ENCODE assay signal across 9 mouse cellular contexts in genomic region chr8:83921558-83921957, GRCm38 (mm10). TPM values are rescaled to one million over a fixed set of nuclear protein-coding genes. Genes with fewer than 3 reads are reported as not detected.
A peak's percentile ranks its signal among the peaks of the same experiment; 100 is the strongest.
DNase-seq lines count a peak whose midpoint lies in the region; ATAC-seq and TF ChIP-seq lines count a peak whose summit lies in the region.
"Had no signal": no experiment of that assay in that cellular context is flagged by ENCODE, and none has a peak within 500 bp of the region (broad histone marks: within the 10 kb centered on the region; RNA-seq: fewer than 3 reads in every experiment).

No protein-coding gene starts in this region.

- no peak overlapping the region for H3K4me3 ChIP-seq in heart, embryonic 11.5 days (ENCODE audit: low read depth, low read length)
- no peak overlapping the region for H3K4me3 ChIP-seq in embryonic facial prominence, embryonic 10.5 days
- no peak overlapping the region for H3K4me3 ChIP-seq in hindbrain, embryonic 16.5 days (ENCODE audit: low read length)
- H3K4me3 ChIP-seq in midbrain, embryonic 14.5 days (replicated peaks; ENCODE audit: low read depth, low read length): no peak overlapping the region
- H3K4me3 ChIP-seq in spleen, adult 2 months (ENCODE audit: extremely low read depth, insufficient read depth, insufficient read length): no peak overlapping the region
- H3K4me3 ChIP-seq: lung, embryonic 15.5 days had no signal

- peaks cover 7% of the 10 kb centered on the region for H3K36me3 ChIP-seq in heart, embryonic 11.5 days (ENCODE audit: control insufficient read depth, insufficient read depth, low read length)
- H3K36me3 ChIP-seq in embryonic facial prominence, embryonic 10.5 days (replicated peaks): peaks cover 87% of the 10 kb centered on the region
- H3K36me3 ChIP-seq in hindbrain, embryonic 16.5 days (ENCODE audit: control insufficient read depth, insufficient read depth, low read length): peaks cover 39% of the 10 kb centered on the region
- H3K36me3 ChIP-seq in midbrain, embryonic 14.5 days (ENCODE audit: control insufficient read depth, insufficient read depth, low read length): peaks cover 71% of the 10 kb centered on the region
- no peaks in the 10 kb centered on the region for H3K36me3 ChIP-seq in spleen, adult 2 months (ENCODE audit: control insufficient read depth, insufficient read depth, low read length)

- H3K9ac ChIP-seq in heart, embryonic 11.5 days (ENCODE audit: low read depth, low read length): no peak overlapping the region
- no peak overlapping the region for H3K9ac ChIP-seq in hindbrain, embryonic 16.5 days (ENCODE audit: low read depth, low read length)
- H3K9ac ChIP-seq in midbrain, embryonic 14.5 days (replicated peaks; ENCODE audit: low read length): no peak overlapping the region
- H3K9ac ChIP-seq: lung, embryonic 15.5 days had no signal

- H3K4me2 ChIP-seq in heart, embryonic 11.5 days: no peak overlapping the region
- H3K4me2 ChIP-seq in hindbrain, embryonic 16.5 days (ENCODE audit: low read length): no peak overlapping the region
- H3K4me2 ChIP-seq in midbrain, embryonic 14.5 days (ENCODE audit: low read length): no peak overlapping the region
- H3K4me2 ChIP-seq: lung, embryonic 15.5 days had no signal

- 67% methylated on average over 3 of the region's 3 CpGs for WGBS in heart, embryonic 11.5 days (ENCODE audit: insufficient replicate concordance)
- WGBS in embryonic facial prominence, embryonic 10.5 days: 75% methylated on average over 3 of the region's 3 CpGs
- WGBS in hindbrain, embryonic 16.5 days: 72% methylated on average over 3 of the region's 3 CpGs
- 70% methylated on average over 3 of the region's 3 CpGs for WGBS in midbrain, embryonic 14.5 days
- WGBS in spleen, adult 2 months: 78% methylated on average over 3 of the region's 3 CpGs

- intact Hi-C loops in left cerebral cortex, postnatal 10 days (cut with DNase I): no loop called here

- H3K27ac ChIP-seq in heart, embryonic 11.5 days (ENCODE audit: low read depth, low read length): no peak overlapping the region
- H3K27ac ChIP-seq in embryonic facial prominence, embryonic 10.5 days (replicated peaks): no peak overlapping the region
- H3K27ac ChIP-seq in hindbrain, embryonic 16.5 days (ENCODE audit: low read depth, low read length): no peak overlapping the region
- H3K27ac ChIP-seq in midbrain, embryonic 14.5 days (replicated peaks; ENCODE audit: low read depth, low read length): no peak overlapping the region
- no peak overlapping the region for H3K27ac ChIP-seq in spleen, adult 2 months (ENCODE audit: insufficient read depth, low read length)
- H3K27ac ChIP-seq: lung, embryonic 15.5 days had no signal

- no peak for ATAC-seq in heart, embryonic 11.5 days (replicated peaks; ENCODE audit: insufficient number of reproducible peaks, low FRiP score, low TSS enrichment)
- 0 out of 2 replicates have a peak, but pooled peaks have one; percentile 29 for ATAC-seq in hindbrain, embryonic 16.5 days
- peak; percentile 14; the same call in 1 of the 2 replicates for ATAC-seq in midbrain, embryonic 14.5 days (ENCODE audit: low FRiP score, low TSS enrichment)

- peak; percentile 40; the same call in 1 of the 2 replicates for TF ChIP-seq CTCF in spleen, adult 2 months (IDR thresholded peaks at IDR 0.05; ENCODE audit: extremely low read depth, insufficient read depth, insufficient read length, insufficient replicate concordance)

- no peaks in the 10 kb centered on the region for H3K27me3 ChIP-seq in heart, embryonic 11.5 days (ENCODE audit: control insufficient read depth, insufficient read depth, low read length)
- H3K27me3 ChIP-seq in embryonic facial prominence, embryonic 10.5 days (replicated peaks; ENCODE audit: low read depth, poor library complexity, severe bottlenecking): no peaks in the 10 kb centered on the region
- no peaks in the 10 kb centered on the region for H3K27me3 ChIP-seq in hindbrain, embryonic 16.5 days (replicated peaks; ENCODE audit: control insufficient read depth, insufficient read depth, low read length)
- no peaks in the 10 kb centered on the region for H3K27me3 ChIP-seq in midbrain, embryonic 14.5 days (ENCODE audit: control insufficient read depth, insufficient read depth, low read length)
- H3K27me3 ChIP-seq in spleen, adult 2 months (ENCODE audit: control insufficient read depth, insufficient read depth, low read length): no peaks in the 10 kb centered on the region
- H3K27me3 ChIP-seq: lung, embryonic 15.5 days had no signal

- H3K9me3 ChIP-seq in heart, embryonic 11.5 days (replicated peaks; ENCODE audit: control insufficient read depth, low read length): no peaks in the 10 kb centered on the region
- H3K9me3 ChIP-seq in embryonic facial prominence, embryonic 10.5 days: no peaks in the 10 kb centered on the region
- no peaks in the 10 kb centered on the region for H3K9me3 ChIP-seq in hindbrain, embryonic 16.5 days (ENCODE audit: control insufficient read depth, low read length)
- no peaks in the 10 kb centered on the region for H3K9me3 ChIP-seq in midbrain, embryonic 14.5 days (ENCODE audit: control insufficient read depth, low read length)
- H3K9me3 ChIP-seq: lung, embryonic 15.5 days had no signal

- no peak for TF ChIP-seq POLR2A in spleen, adult 2 months (IDR thresholded peaks at IDR 0.05; ENCODE audit: low read depth, low read length)

- H3K4me1 ChIP-seq in heart, embryonic 11.5 days (ENCODE audit: control insufficient read depth, insufficient read depth, low read length): peaks cover 7% of the 10 kb centered on the region; the same call in 1 of the 2 replicates
- H3K4me1 ChIP-seq in embryonic facial prominence, embryonic 10.5 days: no peaks in the 10 kb centered on the region
- H3K4me1 ChIP-seq in hindbrain, embryonic 16.5 days (ENCODE audit: control insufficient read depth, insufficient read depth, low read depth, low read length): no peaks in the 10 kb centered on the region
- no peaks in the 10 kb centered on the region for H3K4me1 ChIP-seq in midbrain, embryonic 14.5 days (ENCODE audit: control insufficient read depth, insufficient read depth, low read length)
- H3K4me1 ChIP-seq in spleen, adult 2 months (ENCODE audit: control insufficient read depth, insufficient read depth, insufficient read length): no peaks in the 10 kb centered on the region
- H3K4me1 ChIP-seq: lung, embryonic 15.5 days had no signal

- peak; percentile 54 to 92 for DNase-seq in heart, adult 18-20 months
- DNase-seq in adrenal gland, postnatal 36 days: peak; percentile 81 to 84
- DNase-seq in embryonic facial prominence, embryonic 10.5 days (ENCODE audit: low spot score): peak; percentile 79
- DNase-seq in left cerebral cortex, postnatal 10 days (ENCODE audit: extremely low spot score in 1 of 2, low spot score in 2 of 2): peak; percentile 78 to 84
- DNase-seq in midbrain, embryonic 14.5 days: peak; percentile 91
- DNase-seq in spleen, adult 2 months (ENCODE audit: low read depth in 1 of 2, low spot score in 2 of 2): peak; percentile 48 to 61

RNA-seq across cellular contexts. Expression of gene Adgrl1, which starts 21.7 kb away (rescaled TPM):
- total RNA-seq in heart, adult 18-20 months (2021): 10 to 100 TPM in 1 of 2 experiments, 1 to 10 TPM in 1; 9.9 to 10.9 TPM
- polyA plus RNA-seq in heart, embryonic 11.5 days (2014; fragmentation: Nextera tagmentation; extraction: Ambion mirVana): 10.2 and 13.5 TPM in 2 replicates
- total RNA-seq in adrenal gland, postnatal 36 days (2021): 10 to 100 TPM; 62.4 to 73.4 TPM
- 12.4 and 13.9 TPM in 2 replicates for polyA plus RNA-seq in embryonic facial prominence, embryonic 10.5 days (2016; fragmentation: Nextera tagmentation; extraction: Ambion mirVana)
- polyA plus RNA-seq in hindbrain, embryonic 16.5 days (2015; fragmentation: Nextera tagmentation; extraction: Ambion mirVana): 50.9 and 53.0 TPM in 2 replicates
- total RNA-seq in left cerebral cortex, postnatal 10 days (2021): 100 to 1,000 TPM; 445 to 464 TPM
- 77.2 and 92.7 TPM in 2 replicates for polyA plus RNA-seq in midbrain, embryonic 14.5 days (2014; fragmentation: Nextera tagmentation; extraction: Ambion mirVana)
- polyA plus RNA-seq in spleen, adult 2 months (2012; rRNA removed): 28.9 and 41.2 TPM in 2 replicates

RNA-seq across cellular contexts. Expression of gene Gm10644, which starts 33.4 kb away (rescaled TPM):
- total RNA-seq in heart, adult 18-20 months (2021): 1 to 10 TPM; 1.4 to 1.7 TPM
- 0.58 and 0.76 TPM in 2 replicates for polyA plus RNA-seq in heart, embryonic 11.5 days (2014; fragmentation: Nextera tagmentation; extraction: Ambion mirVana)
- total RNA-seq in adrenal gland, postnatal 36 days (2021): 1 to 10 TPM in 1 of 2 experiments, under 1 TPM in 1; 0.46 to 1.9 TPM
- 0.54 and 1.0 TPM in 2 replicates for polyA plus RNA-seq in embryonic facial prominence, embryonic 10.5 days (2016; fragmentation: Nextera tagmentation; extraction: Ambion mirVana)
- 0.97 and 0.98 TPM in 2 replicates for polyA plus RNA-seq in hindbrain, embryonic 16.5 days (2015; fragmentation: Nextera tagmentation; extraction: Ambion mirVana)
- total RNA-seq in left cerebral cortex, postnatal 10 days (2021): under 1 TPM in 1 of 2 experiments, not detected in 1; 0.11 TPM
- polyA plus RNA-seq in midbrain, embryonic 14.5 days (2014; fragmentation: Nextera tagmentation; extraction: Ambion mirVana): 1.0 and 1.1 TPM in 2 replicates
- 1.2 and 1.3 TPM in 2 replicates for polyA plus RNA-seq in spleen, adult 2 months (2012; rRNA removed)

RNA-seq across cellular contexts. Expression of gene Asf1b, which starts 33.7 kb away (rescaled TPM):
- total RNA-seq in heart, adult 18-20 months (2021): 1 to 10 TPM; 1.3 to 2.0 TPM
- polyA plus RNA-seq in heart, embryonic 11.5 days (2014; fragmentation: Nextera tagmentation; extraction: Ambion mirVana): 69.4 and 72.2 TPM in 2 replicates
- 1 to 10 TPM; 3.4 to 4.5 TPM for total RNA-seq in adrenal gland, postnatal 36 days (2021)
- 95.4 and 105 TPM in 2 replicates for polyA plus RNA-seq in embryonic facial prominence, embryonic 10.5 days (2016; fragmentation: Nextera tagmentation; extraction: Ambion mirVana)
- 9.8 and 14.6 TPM in 2 replicates for polyA plus RNA-seq in hindbrain, embryonic 16.5 days (2015; fragmentation: Nextera tagmentation; extraction: Ambion mirVana)
- 1 to 10 TPM; 1.1 TPM for total RNA-seq in left cerebral cortex, postnatal 10 days (2021)
- polyA plus RNA-seq in midbrain, embryonic 14.5 days (2014; fragmentation: Nextera tagmentation; extraction: Ambion mirVana): 7.9 and 15.5 TPM in 2 replicates
- polyA plus RNA-seq in spleen, adult 2 months (2012; rRNA removed): 33.2 and 38.4 TPM in 2 replicates

RNA-seq across cellular contexts. Expression of gene Prkaca, which starts 51.2 kb away (rescaled TPM):
- total RNA-seq in heart, adult 18-20 months (2021): 100 to 1,000 TPM; 327 to 347 TPM
- polyA plus RNA-seq in heart, embryonic 11.5 days (2014; fragmentation: Nextera tagmentation; extraction: Ambion mirVana): 136 and 139 TPM in 2 replicates
- 100 to 1,000 TPM; 234 to 305 TPM for total RNA-seq in adrenal gland, postnatal 36 days (2021)
- 150 and 153 TPM in 2 replicates for polyA plus RNA-seq in embryonic facial prominence, embryonic 10.5 days (2016; fragmentation: Nextera tagmentation; extraction: Ambion mirVana)
- 202 and 254 TPM in 2 replicates for polyA plus RNA-seq in hindbrain, embryonic 16.5 days (2015; fragmentation: Nextera tagmentation; extraction: Ambion mirVana)
- 100 to 1,000 TPM; 255 to 264 TPM for total RNA-seq in left cerebral cortex, postnatal 10 days (2021)
- 181 and 207 TPM in 2 replicates for polyA plus RNA-seq in midbrain, embryonic 14.5 days (2014; fragmentation: Nextera tagmentation; extraction: Ambion mirVana)
- 26.7 and 31.5 TPM in 2 replicates for polyA plus RNA-seq in spleen, adult 2 months (2012; rRNA removed)
